Mouse (Mus musculus) kidney, embryonic 14.5 days (tissue): ENCODE data around the gene Daxx. TPM values are rescaled to one million over a fixed set of nuclear protein-coding genes. Genes with fewer than 3 reads are reported as not detected.
"Not testable (repeated sequence)": the region's sequence is repeated elsewhere in the genome, so short reads cannot be mapped to it uniquely, and the experiment has no call there.

Source experiments
- ATAC-seq: fragments of 200-750 bp; cut with Nextera tagmentation; 2 replicates; pipeline ENCODE4 v1.8.0; 2017; ENCODE audit warnings: moderate number of reproducible peaks, mild to moderate bottlenecking, moderate TSS enrichment, moderate library complexity; ENCODE audit not compliant: low FRiP score, low TSS enrichment
- H3K27ac ChIP-seq: fragments of 300-500 bp; sonication (generic); 2 replicates; pipeline ENCODE4 v1.5.1; 2014; ENCODE audit warnings: low read depth, mild to moderate bottlenecking, low read length, moderate library complexity, mixed read lengths
- H3K27me3 ChIP-seq: fragments of 300-500 bp; sonication (generic); 2 replicates; pipeline ENCODE4 v1.6.1; 2014; ENCODE audit warnings: mild to moderate bottlenecking, low read length; ENCODE audit not compliant: control insufficient read depth, insufficient read depth
- H3K36me3 ChIP-seq: fragments of 300-500 bp; sonication (generic); 2 replicates; pipeline ENCODE4 v1.6.1; 2014; ENCODE audit warnings: low read length, mixed read lengths; ENCODE audit not compliant: control insufficient read depth, insufficient read depth
- H3K4me1 ChIP-seq: fragments of 300-500 bp; sonication (generic); 2 replicates; pipeline ENCODE4 v1.6.1; 2014; ENCODE audit warnings: low read length, mixed read lengths; ENCODE audit not compliant: control insufficient read depth, insufficient read depth
- H3K4me2 ChIP-seq: fragments of 300-500 bp; sonication (generic); replicated peaks from 2 replicates; pipeline ENCODE4 v1.6.1; 2014; ENCODE audit warnings: low read depth, mild to moderate bottlenecking, low read length
- H3K4me3 ChIP-seq: fragments of 300-500 bp; sonication (generic); 2 replicates; pipeline ENCODE4 v1.5.1; 2014; ENCODE audit warnings: mild to moderate bottlenecking, low read length
- H3K9ac ChIP-seq: fragments of 300-500 bp; sonication (generic); 2 replicates; pipeline ENCODE4 v1.6.1; 2014; ENCODE audit warnings: low read depth, mild to moderate bottlenecking, low read length, moderate library complexity
- H3K9me3 ChIP-seq: fragments of 300-500 bp; sonication (generic); 2 replicates; pipeline ENCODE4 v1.6.1; 2016; ENCODE audit warnings: low read length; ENCODE audit not compliant: control insufficient read depth
- WGBS: fragments of 180-500 bp; shearing (Covaris S2); extraction: QIAGEN DNeasy Blood & Tissue Kit; methylation state at CpG from one replicate; pipeline ENCODE4 v1.1.7; 2014; 5-methylcytosine and 5-hydroxymethylcytosine counted together
- polyA plus RNA-seq: library from polyadenylated mRNA; unstranded; fragments of >200 nt; fragmentation: Nextera tagmentation; extraction: Ambion mirVana; gene quantifications from 2 replicates; pipeline ENCODE4 v1.2.1, GENCODE M21; 2014

The Daxx gene
- polyA plus RNA-seq, 1 experiment from 2014 or later: 50.8 TPM

GRCm38 (mm10) chr17:33943454-33943853, 34.2 kb downstream of the Daxx start:
- Histone ChIP-seq H3K27ac (no peak overlapping the region), H3K27me3 (no peaks in the 10 kb centered on the region), H3K4me2 (no peak overlapping the region), H3K9me3 (no peaks in the 10 kb centered on the region), H3K9ac (no peak overlapping the region), H3K36me3 (peaks cover 47% of the 10 kb centered on the region), H3K4me1 (peaks cover 15% of the 10 kb centered on the region), H3K4me3 (no peak overlapping the region)
- ATAC-seq: no peak
- WGBS: 94% methylated on average over 15 of the region's 15 CpGs

GRCm38 (mm10) chr17:33947430-33948089, 38.3 kb downstream of the Daxx start:
- no peak overlapping the region for H3K4me3 ChIP-seq
- H3K9me3 ChIP-seq: no peaks in the 10 kb centered on the region
- no peaks in the 10 kb centered on the region for H3K27me3 ChIP-seq
- no peak overlapping the region for H3K9ac ChIP-seq
- no peak overlapping the region for H3K27ac ChIP-seq
- H3K4me1 ChIP-seq: peaks cover 17% of the 10 kb centered on the region
- no peak overlapping the region for H3K4me2 ChIP-seq
- 92% methylated on average over 10 of the region's 10 CpGs for WGBS
- ATAC-seq: no peak
- peaks cover 71% of the 10 kb centered on the region for H3K36me3 ChIP-seq

GRCm38 (mm10) chr17:33948090-33948904, 39.1 kb downstream of the Daxx start:
- Histone ChIP-seq H3K9ac (no peak overlapping the region), H3K9me3 (no peaks in the 10 kb centered on the region), H3K27ac (no peak overlapping the region), H3K27me3 (no peaks in the 10 kb centered on the region), H3K36me3 (peaks cover 73% of the 10 kb centered on the region), H3K4me1 (peaks cover 25% of the 10 kb centered on the region), H3K4me2 (no peak overlapping the region), H3K4me3 (no peak overlapping the region)
- no peak for ATAC-seq
- WGBS: 87% methylated on average over 22 of the region's 22 CpGs

GRCm38 (mm10) chr17:33948905-33949537, 39.8 kb downstream of the Daxx start:
- 92% methylated on average over 19 of the region's 19 CpGs for WGBS
- Histone ChIP-seq H3K27ac (no peak overlapping the region), H3K27me3 (no peaks in the 10 kb centered on the region), H3K9me3 (no peaks in the 10 kb centered on the region), H3K4me3 (no peak overlapping the region), H3K36me3 (peaks cover 73% of the 10 kb centered on the region), H3K4me1 (peaks cover 32% of the 10 kb centered on the region), H3K4me2 (no peak overlapping the region), H3K9ac (no peak overlapping the region)
- ATAC-seq: no peak

- H3K9ac ChIP-seq: peak overlapping the region; percentile 65
- H3K4me2 ChIP-seq: peak overlapping the region; percentile 81
- H3K9me3 ChIP-seq: no peaks in the 10 kb centered on the region
- peaks cover 36% of the 10 kb centered on the region for H3K4me1 ChIP-seq
- H3K27me3 ChIP-seq: no peaks in the 10 kb centered on the region
- no peak for ATAC-seq
- H3K4me3 ChIP-seq: peak overlapping the region; percentile 36
- H3K36me3 ChIP-seq: peaks cover 69% of the 10 kb centered on the region
- 79% methylated on average over 10 of the region's 10 CpGs for WGBS
- peak overlapping the region; percentile 92; the same call in 1 of the 2 replicates for H3K27ac ChIP-seq
These were observed 41.0 kb downstream of the Daxx start for GRCm38 (mm10) chr17:33950131-33950625.

- Histone ChIP-seq H3K27me3 (no peaks in the 10 kb centered on the region), H3K36me3 (peaks cover 60% of the 10 kb centered on the region), H3K4me1 (peaks cover 36% of the 10 kb centered on the region), H3K4me2 (peak within 1 kb of the TSS; percentile 81), H3K4me3 (peak within 1 kb of the TSS; percentile 36), H3K9ac (peak within 1 kb of the TSS; percentile 65), H3K27ac (peak within 1 kb of the TSS; percentile 92), H3K9me3 (no peaks in the 10 kb centered on the region)
- WGBS: 1% methylated on average over 41 of the region's 45 CpGs
- peak; percentile 84 for ATAC-seq
These were observed 42.1 kb downstream of the Daxx start, which contains the start of gene B3galt4 for GRCm38 (mm10) chr17:33951021-33951946. Gene B3galt4, minus strand, starts transcription at chr17:33951488.

- whole genome bisulfite sequencing: 68% methylated on average over 13 of the region's 13 CpGs
- peak overlapping the region; percentile 81 for H3K4me2 ChIP-seq
- peaks cover 39% of the 10 kb centered on the region for H3K4me1 ChIP-seq
- H3K9ac ChIP-seq: peak overlapping the region; percentile 65; the same call in 1 of the 2 replicates
- H3K27ac ChIP-seq, H3K9me3 ChIP-seq, H3K27me3 ChIP-seq, ATAC-seq: not testable (repeated sequence)
- H3K36me3 ChIP-seq: peaks cover 60% of the 10 kb centered on the region
- peak overlapping the region; percentile 36; the same call in 1 of the 2 replicates for H3K4me3 ChIP-seq
These were observed 42.8 kb downstream of the Daxx start for GRCm38 (mm10) chr17:33952015-33952414.

- Histone ChIP-seq H3K4me3 (peak overlapping the region; percentile 80; the same call in 1 of the 2 replicates), H3K27me3 (no peaks in the 10 kb centered on the region), H3K4me2 (peak overlapping the region; percentile 89; the same call in 1 of the 2 replicates), H3K36me3 (peaks cover 54% of the 10 kb centered on the region), H3K9me3 (no peaks in the 10 kb centered on the region), H3K9ac (peak overlapping the region; percentile 95; the same call in 1 of the 2 replicates), H3K27ac (0 out of 2 replicates have a peak overlapping the region, but pooled peaks have one; percentile 2), H3K4me1 (peaks cover 39% of the 10 kb centered on the region)
- no peak for ATAC-seq
- 83% methylated on average over 4 of the region's 4 CpGs for WGBS
These were observed 43.7 kb downstream of the Daxx start for GRCm38 (mm10) chr17:33952879-33953278.
